Mouse (Mus musculus) kidney, postnatal 0 days (tissue): ENCODE results near the gene Cga. TPM values are rescaled to one million over a fixed set of nuclear protein-coding genes. Genes with fewer than 3 reads are reported as not detected.

Experiments
- ATAC-seq: fragments of 200-750 bp; cut with Nextera tagmentation; replicated peaks from 2 replicates; pipeline ENCODE4 v1.8.0; 2017; ENCODE audit warnings: low read depth, moderate number of reproducible peaks, moderate TSS enrichment, moderate library complexity; ENCODE audit not compliant: low FRiP score
- DNase-seq: peaks from one replicate; pipeline ENCODE4 v3.0.0-alpha.2; 2016; ENCODE audit warnings: low spot score
- H3K27ac ChIP-seq: fragments of 300-500 bp; sonication (generic); 2 replicates; pipeline ENCODE4 v1.5.1; 2014; ENCODE audit warnings: mild to moderate bottlenecking
- H3K27me3 ChIP-seq: fragments of 300-500 bp; sonication (generic); 2 replicates; pipeline ENCODE4 v1.6.1; 2014; ENCODE audit warnings: low read length, mixed read lengths; ENCODE audit not compliant: insufficient read depth
- H3K36me3 ChIP-seq: fragments of 300-500 bp; sonication (generic); 2 replicates; pipeline ENCODE4 v1.6.1; 2014; ENCODE audit warnings: low read length, mixed read lengths; ENCODE audit not compliant: insufficient read depth
- H3K4me1 ChIP-seq: fragments of 300-500 bp; sonication (generic); replicated peaks from 2 replicates; pipeline ENCODE4 v1.6.1; 2014; ENCODE audit warnings: antibody characterized with exemption, low read length, mixed read lengths; ENCODE audit not compliant: insufficient read depth
- H3K4me2 ChIP-seq: fragments of 300-500 bp; sonication (generic); 2 replicates; pipeline ENCODE4 v1.6.1; 2014; ENCODE audit warnings: mild to moderate bottlenecking, low read length, moderate library complexity, mixed read lengths
- H3K4me3 ChIP-seq: fragments of 300-500 bp; sonication (generic); replicated peaks from 2 replicates; pipeline ENCODE4 v1.5.1; 2014; ENCODE audit warnings: low read depth, low read length
- H3K9ac ChIP-seq: fragments of 300-500 bp; sonication (generic); 2 replicates; pipeline ENCODE4 v1.6.1; 2014; ENCODE audit warnings: low read depth, low read length
- H3K9me3 ChIP-seq: fragments of 300-500 bp; sonication (generic); replicated peaks from 2 replicates; pipeline ENCODE4 v1.6.1; 2016; ENCODE audit warnings: low read length, inconsistent platforms, mixed read lengths
- CTCF ChIP-seq: IDR thresholded peaks from 2 replicates; pipeline ENCODE4 v1.5.1; 2016; ENCODE audit warnings: antibody characterized with exemption, low read depth, mild to moderate bottlenecking, moderate library complexity
- WGBS: fragments of 180-500 bp; shearing (Covaris S2); extraction: QIAGEN DNeasy Blood & Tissue Kit; methylation state at CpG from one replicate; pipeline ENCODE4 v1.1.7; 2014; 5-methylcytosine and 5-hydroxymethylcytosine counted together
- polyA plus RNA-seq: library from polyadenylated mRNA; unstranded; fragments of >200 nt; fragmentation: Nextera tagmentation; extraction: Ambion mirVana; gene quantifications from 2 replicates; pipeline ENCODE4 v1.2.1, GENCODE M21; 2015

Gene Cga
- polyA plus RNA-seq, 1 experiment from 2014 or later = not detected

GRCm38 (mm10) chr4:34859416-34859815, 34.2 kb upstream of the Cga start:
- no peak overlapping the region for H3K9ac ChIP-seq
- H3K4me2 ChIP-seq = no peak overlapping the region
- TF ChIP-seq CTCF = no peak
- 81% methylated on average over 3 of the region's 3 CpGs for WGBS
- H3K36me3 ChIP-seq = no peaks in the 10 kb centered on the region
- H3K4me3 ChIP-seq = no peak overlapping the region
- DNase-seq = no peak
- H3K4me1 ChIP-seq = no peaks in the 10 kb centered on the region
- no peaks in the 10 kb centered on the region for H3K9me3 ChIP-seq
- H3K27ac ChIP-seq = no peak overlapping the region
- H3K27me3 ChIP-seq = no peaks in the 10 kb centered on the region
- no peak for ATAC-seq

DNA sequence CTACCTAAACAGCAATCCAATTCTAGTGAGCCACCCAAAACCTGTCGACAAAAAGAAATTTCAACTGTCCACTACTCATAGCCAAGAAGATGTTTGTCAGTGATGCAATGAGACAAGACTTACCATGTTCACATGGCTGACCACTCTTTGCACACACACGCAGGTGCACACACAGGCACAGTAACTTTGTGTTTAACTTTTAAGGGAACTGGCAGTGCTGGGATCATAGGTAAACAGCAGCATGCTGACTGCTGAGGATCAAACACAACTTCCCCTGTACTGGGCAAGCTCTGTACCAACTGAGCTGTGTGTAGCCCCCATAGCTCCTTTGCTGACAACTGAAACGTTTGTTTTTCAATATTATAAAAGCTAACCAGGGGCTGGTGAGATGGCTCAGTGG, 32.1 kb upstream of the Cga start:
- H3K36me3 ChIP-seq = no peaks in the 10 kb centered on the region
- no peak for DNase-seq

DNA sequence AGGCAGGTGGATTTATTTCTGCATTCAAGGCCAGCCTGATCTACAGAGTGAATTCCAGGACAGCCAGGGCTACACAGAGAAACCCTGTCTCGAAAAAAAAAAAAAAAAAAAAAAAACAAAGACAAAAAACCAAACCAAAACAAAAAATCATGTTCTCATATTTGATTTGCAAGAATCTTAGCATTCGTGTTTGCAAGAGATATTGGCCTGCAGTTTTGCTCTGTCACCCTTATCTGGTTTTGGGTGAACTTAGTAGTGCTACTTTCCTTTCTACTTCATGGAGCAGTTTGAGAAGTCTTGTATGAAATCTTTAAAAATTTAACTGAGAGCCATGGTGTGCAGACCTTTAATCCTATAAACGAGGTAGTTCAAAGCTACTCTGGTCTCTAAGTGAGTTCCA, 23.8 kb upstream of the Cga start:
- no peaks in the 10 kb centered on the region for H3K27me3 ChIP-seq
- no peak for TF ChIP-seq CTCF
- peaks cover 8% of the 10 kb centered on the region; the same call in 1 of the 2 replicates for H3K4me1 ChIP-seq
- no peak for DNase-seq
- no peaks in the 10 kb centered on the region for H3K9me3 ChIP-seq
- no peak overlapping the region for H3K4me3 ChIP-seq
- no peak overlapping the region for H3K9ac ChIP-seq
- WGBS = 88% methylated on average over 3 of the region's 3 CpGs
- no peak for ATAC-seq
- H3K27ac ChIP-seq = no peak overlapping the region
- H3K36me3 ChIP-seq = no peaks in the 10 kb centered on the region
- H3K4me2 ChIP-seq = no peak overlapping the region

More for the DNA sequence above, 32.1 kb upstream of the Cga start:
- no peak overlapping the region for H3K9ac ChIP-seq
- H3K9me3 ChIP-seq = no peaks in the 10 kb centered on the region
- H3K4me1 ChIP-seq = no peaks in the 10 kb centered on the region
- TF ChIP-seq CTCF = no peak
- no peak overlapping the region for H3K4me2 ChIP-seq
- no peak overlapping the region for H3K4me3 ChIP-seq
- no peaks in the 10 kb centered on the region for H3K27me3 ChIP-seq
- 84% methylated on average over 3 of the region's 3 CpGs for whole genome bisulfite sequencing
- ATAC-seq = no peak
- H3K27ac ChIP-seq = no peak overlapping the region

GRCm38 (mm10) chr4:34872896-34873495, 20.6 kb upstream of the Cga start:
- H3K9me3 ChIP-seq = no peaks in the 10 kb centered on the region
- 87% methylated on average over 3 of the region's 4 CpGs for WGBS
- H3K36me3 ChIP-seq = no peaks in the 10 kb centered on the region
- 0 out of 2 replicates have a peak overlapping the region, but pooled peaks have one; percentile 36 for H3K27ac ChIP-seq
- ATAC-seq (no peak), DNase-seq (peak; percentile 42)
- no peak for TF ChIP-seq CTCF
- H3K4me2 ChIP-seq = no peak overlapping the region
- H3K4me3 ChIP-seq = no peak overlapping the region
- H3K27me3 ChIP-seq = no peaks in the 10 kb centered on the region
- H3K9ac ChIP-seq = no peak overlapping the region
- peaks cover 8% of the 10 kb centered on the region; the same call in 1 of the 2 replicates for H3K4me1 ChIP-seq

- no peak overlapping the region for H3K9ac ChIP-seq
- H3K36me3 ChIP-seq = no peaks in the 10 kb centered on the region
- WGBS = 68% methylated on average over 1 of the region's 1 CpGs
- H3K4me1 ChIP-seq = 0 out of 2 replicates have a peak, but pooled peaks cover 8% of the 10 kb centered on the region
- DNase-seq (no peak), ATAC-seq (no peak)
- no peak overlapping the region for H3K4me2 ChIP-seq
- no peak overlapping the region for H3K4me3 ChIP-seq
- H3K27ac ChIP-seq = no peak overlapping the region
- no peak for TF ChIP-seq CTCF
- no peaks in the 10 kb centered on the region for H3K27me3 ChIP-seq
- no peaks in the 10 kb centered on the region for H3K9me3 ChIP-seq
These were observed 19.3 kb upstream of the Cga start for GRCm38 (mm10) chr4:34874234-34874633.

GRCm38 (mm10) chr4:34880921-34881650, 12.5 kb upstream of the Cga start:
- Histone ChIP-seq H3K36me3 (no peaks in the 10 kb centered on the region), H3K4me2 (peak overlapping the region; percentile 68), H3K27me3 (no peaks in the 10 kb centered on the region), H3K4me1 (peaks cover 6% of the 10 kb centered on the region; the same call in 1 of the 2 replicates), H3K27ac (no peak overlapping the region), H3K9ac (no peak overlapping the region), H3K9me3 (no peaks in the 10 kb centered on the region), H3K4me3 (no peak overlapping the region)
- TF ChIP-seq CTCF = no peak
- DNase-seq = no peak
- no peak for ATAC-seq
- WGBS = 84% methylated on average over 10 of the region's 10 CpGs
